Mouse (Mus musculus) cortical plate, adult 2 months (tissue): ENCODE measurements at regions not wholly inside any gene's neighbourhood (a gene's known extent, or its start where the extent isn't known, plus 50 kb on each side); places are given as distances from the start of the nearest gene placed in this dataset.

Experiments used
- CTCF ChIP-seq: fragments of 200-500 bp; IDR thresholded peaks from 2 replicates; pipeline ENCODE4 v1.5.1; 2011; ENCODE audit warnings: mild to moderate bottlenecking, control low read depth, low read length; ENCODE audit not compliant: insufficient read depth; ENCODE audit errors: extremely low read depth
- POLR2A ChIP-seq: fragments of 200-500 bp; IDR thresholded peaks from 2 replicates; pipeline ENCODE4 v1.6.1; 2011; ENCODE audit warnings: mild to moderate bottlenecking, low read length, control low read depth; ENCODE audit not compliant: insufficient read depth; ENCODE audit errors: extremely low read depth

- TF ChIP-seq CTCF (no peak), POLR2A (no peak)
Observed at GRCm38 (mm10) chr14:79837101-79837500, 66.0 kb upstream of the Pcdh8 start.
